Mouse (Mus musculus) liver, embryonic 14.5 days (tissue): ENCODE measurements at regions not wholly inside any gene's neighbourhood (a gene's known extent, or its start where the extent isn't known, plus 50 kb on each side); places are given as distances from the start of the nearest gene placed in this dataset.

ENCODE experiments used
- ATAC-seq: fragments of 200-750 bp; cut with Nextera tagmentation; 2 replicates; pipeline ENCODE4 v1.8.0; 2017; ENCODE audit warnings: moderate number of reproducible peaks, mild to moderate bottlenecking, moderate library complexity; ENCODE audit not compliant: insufficient read depth
- DNase-seq, 3 experiments: peaks; one replicate each; pipeline ENCODE4 v3.0.0-alpha.2; 2012 to 2013; ENCODE audit warnings: low read depth in 3 of 3, low spot score in 3 of 3
- H3K27ac ChIP-seq: fragments of 300-500 bp; sonication (generic); 2 replicates; pipeline ENCODE4 v1.5.1; 2014; ENCODE audit warnings: moderate library complexity, mild to moderate bottlenecking, control low read depth, inconsistent platforms
- H3K27me3 ChIP-seq: fragments of 300-500 bp; sonication (generic); 2 replicates; pipeline ENCODE4 v1.6.1; 2014; ENCODE audit warnings: mild to moderate bottlenecking, low read length, moderate library complexity; ENCODE audit not compliant: control insufficient read depth, insufficient read depth
- H3K36me3 ChIP-seq: fragments of 300-500 bp; sonication (generic); replicated peaks from 2 replicates; pipeline ENCODE4 v1.6.1; 2014; ENCODE audit warnings: low read depth; ENCODE audit not compliant: control insufficient read depth, insufficient read depth
- H3K4me1 ChIP-seq, 2 experiments: fragments of 200-500 bp in 1 of 2; fragments of 300-500 bp in 1 of 2; sonication (generic) in 1 of 2; replicated peaks; 2 replicates each; pipeline ENCODE4 v1.6.1; 2012 to 2014; ENCODE audit warnings: antibody characterized with exemption in 1 of 2, inconsistent platforms in 1 of 2, low read length in 1 of 2; ENCODE audit not compliant: control insufficient read depth in 2 of 2, insufficient read depth in 2 of 2
- H3K4me2 ChIP-seq: fragments of 300-500 bp; sonication (generic); 2 replicates; pipeline ENCODE4 v1.6.1; 2014; ENCODE audit warnings: low read depth, mild to moderate bottlenecking, control low read depth, moderate library complexity
- H3K4me3 ChIP-seq, 2 experiments: fragments of 200-500 bp in 1 of 2; fragments of 300-500 bp in 1 of 2; sonication (generic) in 1 of 2; 2 replicates each; pipeline ENCODE4 v1.5.1; 2012 to 2014; ENCODE audit warnings: low read depth in 2 of 2, low read length in 2 of 2, mild to moderate bottlenecking in 2 of 2, control low read depth in 1 of 2, inconsistent platforms in 1 of 2, moderate library complexity in 1 of 2; ENCODE audit not compliant: insufficient read depth in 1 of 2
- H3K9ac ChIP-seq: fragments of 300-500 bp; sonication (generic); replicated peaks from 2 replicates; pipeline ENCODE4 v1.6.1; 2014; ENCODE audit warnings: mild to moderate bottlenecking, control low read depth, moderate library complexity
- H3K9me3 ChIP-seq: fragments of 300-500 bp; sonication (generic); 2 replicates; pipeline ENCODE4 v1.6.1; 2016; ENCODE audit warnings: low read length, mixed read lengths; ENCODE audit not compliant: control insufficient read depth
- CTCF ChIP-seq: IDR thresholded peaks from 2 replicates; pipeline ENCODE4 v1.5.1; 2016; ENCODE audit warnings: antibody characterized with exemption, low read depth, control low read depth
- EP300 ChIP-seq: IDR thresholded peaks from 2 replicates; pipeline ENCODE4 v1.6.1; 2016; ENCODE audit warnings: antibody characterized with exemption, low read depth
- WGBS: fragments of 180-500 bp; shearing (Covaris S2); extraction: QIAGEN DNeasy Blood & Tissue Kit; methylation state at CpG from one replicate; pipeline ENCODE4 v1.1.7; 2014; ENCODE audit not compliant: insufficient replicate concordance; 5-methylcytosine and 5-hydroxymethylcytosine counted together

- ATAC-seq (no peak), DNase-seq (no peak)
- Histone ChIP-seq H3K27me3 (no peaks in the 10 kb centered on the region), H3K27ac (no peak overlapping the region), H3K4me3 (no peak overlapping the region), H3K9ac (no peak overlapping the region), H3K4me1 (no peaks in the 10 kb centered on the region), H3K9me3 (no peaks in the 10 kb centered on the region), H3K36me3 (no peaks in the 10 kb centered on the region), H3K4me2 (no peak overlapping the region)
- 57% methylated on average over 4 of the region's 4 CpGs for WGBS
- TF ChIP-seq EP300 (no peak), CTCF (no peak)
Measured at GRCm38 (mm10) chr4:127710816-127711215, 259.9 kb downstream of the CK137956 start.

- Histone ChIP-seq H3K4me3 (no peak overlapping the region), H3K4me2 (no peak overlapping the region), H3K36me3 (no peaks in the 10 kb centered on the region), H3K27me3 (no peaks in the 10 kb centered on the region), H3K27ac (no peak overlapping the region), H3K9ac (no peak overlapping the region), H3K4me1 (no peaks in the 10 kb centered on the region), H3K9me3 (no peaks in the 10 kb centered on the region)
- no peak for DNase-seq
- WGBS, result 58% methylated on average over 6 of the region's 6 CpGs
- ATAC-seq, result no peak
- TF ChIP-seq EP300 (no peak), CTCF (no peak)
Measured at GRCm38 (mm10) chr4:127709746-127710145, 261.0 kb downstream of the CK137956 start.

DNA sequence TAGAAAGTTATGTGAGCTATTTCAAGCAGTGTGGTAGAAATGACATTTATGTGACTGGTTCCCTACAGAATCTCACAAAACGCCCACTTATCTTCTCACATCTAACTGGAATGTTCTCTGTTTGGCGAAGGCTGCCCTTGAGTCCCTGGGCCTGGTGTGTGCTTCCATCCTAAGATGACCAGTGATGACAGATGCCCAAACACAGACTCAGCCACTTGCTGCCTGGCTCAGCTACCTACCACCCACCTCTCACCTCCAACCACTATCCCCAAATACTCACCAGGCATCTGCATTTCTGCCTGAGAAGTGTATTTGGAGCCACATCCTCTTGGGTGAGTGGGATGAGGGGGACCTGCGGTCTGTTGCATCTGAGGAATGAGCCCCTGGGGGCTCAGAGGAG is 262.6 kb downstream of the CK137956 start:
- DNase-seq, result no peak
- Histone ChIP-seq H3K27ac (no peak overlapping the region), H3K4me2 (no peak overlapping the region), H3K4me1 (no peaks in the 10 kb centered on the region), H3K9me3 (no peaks in the 10 kb centered on the region), H3K4me3 (no peak overlapping the region), H3K27me3 (no peaks in the 10 kb centered on the region), H3K36me3 (no peaks in the 10 kb centered on the region), H3K9ac (no peak overlapping the region)
- no peak for TF ChIP-seq CTCF
- no peak for TF ChIP-seq EP300
- WGBS, result 51% methylated on average over 3 of the region's 3 CpGs
- no peak for ATAC-seq

GRCm38 (mm10) chr4:127707126-127707525 is 263.6 kb downstream of the CK137956 start:
- ATAC-seq, result no peak
- Histone ChIP-seq H3K27me3 (no peaks in the 10 kb centered on the region), H3K27ac (no peak overlapping the region), H3K9me3 (no peaks in the 10 kb centered on the region), H3K36me3 (no peaks in the 10 kb centered on the region), H3K9ac (no peak overlapping the region), H3K4me2 (no peak overlapping the region), H3K4me1 (no peaks in the 10 kb centered on the region), H3K4me3 (no peak overlapping the region)
- TF ChIP-seq CTCF (no peak), EP300 (no peak)
- 58% methylated on average over 3 of the region's 3 CpGs for WGBS
- no peak for DNase-seq

GRCm38 (mm10) chr4:127701651-127702050 is 269.1 kb downstream of the CK137956 start:
- no peak overlapping the region for H3K27ac ChIP-seq
- no peaks in the 10 kb centered on the region for H3K36me3 ChIP-seq
- H3K4me2 ChIP-seq, result no peak overlapping the region
- H3K27me3 ChIP-seq, result no peaks in the 10 kb centered on the region
- H3K9ac ChIP-seq, result no peak overlapping the region
- H3K4me1 ChIP-seq, result no peaks in the 10 kb centered on the region
- H3K4me3 ChIP-seq, result no peak overlapping the region
- DNase-seq (no peak), ATAC-seq (no peak)
- no peak for TF ChIP-seq EP300
- no peak for TF ChIP-seq CTCF
- H3K9me3 ChIP-seq, result no peaks in the 10 kb centered on the region
- WGBS, result 80% methylated on average over 11 of the region's 11 CpGs
